Mouse (Mus musculus): Measurements from ENCODE around the gene Rnasel. TPM values are rescaled to one million over a fixed set of nuclear protein-coding genes. Genes with fewer than 3 reads are reported as not detected.

Gene Rnasel
- polyA plus RNA-seq, 1 experiment from 2014 or later: 15.7 TPM

DNA sequence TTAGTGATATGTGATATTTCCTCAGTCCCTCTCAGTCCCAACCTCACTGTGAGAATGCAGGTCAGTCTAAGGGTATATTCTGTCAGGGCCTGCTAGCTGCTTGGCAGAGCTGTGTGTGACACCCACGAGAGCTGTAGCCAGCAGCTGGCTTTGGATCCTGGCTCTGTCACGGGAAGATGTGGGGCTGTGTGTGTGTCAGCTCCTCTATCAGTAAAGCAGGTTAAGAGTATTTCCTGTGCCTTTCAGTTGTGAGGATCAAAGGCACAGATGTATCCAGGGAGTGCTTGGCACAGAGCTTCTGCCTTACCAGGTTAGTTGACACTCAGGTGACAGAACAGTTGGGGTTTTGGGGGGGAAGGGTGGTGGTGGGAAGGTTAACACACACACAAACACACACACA lies 19.4 kb upstream of the Rnasel start:
- H3K4me3 ChIP-seq (ENCODE audit: low read depth, low read length): no peak overlapping the region

DNA sequence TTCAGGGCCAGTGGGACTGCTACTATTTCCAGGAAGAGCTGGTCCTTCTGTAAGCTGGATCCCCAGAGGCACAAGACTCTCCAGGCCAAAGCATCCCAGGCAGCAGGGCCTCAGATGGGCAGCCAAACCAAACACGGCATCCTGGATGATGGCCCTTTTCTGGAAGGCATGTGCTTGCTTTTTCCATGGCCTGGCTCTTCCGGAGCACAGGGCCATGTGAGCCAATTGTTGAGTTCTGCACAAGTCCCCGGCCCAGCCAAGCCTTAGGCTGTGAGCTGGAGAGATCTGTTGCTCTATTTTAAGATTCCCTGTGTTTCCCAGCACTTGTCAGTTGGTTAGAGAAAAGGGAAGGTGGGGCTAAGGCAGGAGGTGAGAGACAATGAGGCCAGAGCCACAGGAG lies 18.6 kb upstream of the Rnasel start:
- no peak overlapping the region for H3K27ac ChIP-seq (ENCODE audit: low read depth)
- WGBS (ENCODE audit: insufficient replicate concordance): 57% methylated on average over 3 of the region's 3 CpGs
- ATAC-seq (no peak), DNase-seq (no peak)
- H3K4me1 ChIP-seq (ENCODE audit: insufficient read depth): no peaks in the 10 kb centered on the region; the same call in 1 of the 2 replicates
- H3K9ac ChIP-seq (replicated peaks): no peak overlapping the region
- H3K4me2 ChIP-seq (ENCODE audit: low read depth, low read length): no peak overlapping the region
- no peak overlapping the region for H3K4me3 ChIP-seq (ENCODE audit: low read depth, low read length)
- H3K36me3 ChIP-seq (replicated peaks; ENCODE audit: insufficient read depth, low read length): no peaks in the 10 kb centered on the region
- H3K9me3 ChIP-seq (ENCODE audit: low read length): no peaks in the 10 kb centered on the region
- H3K27me3 ChIP-seq (ENCODE audit: insufficient read depth, low read length): no peaks in the 10 kb centered on the region
- no peak for TF ChIP-seq CTCF (IDR thresholded peaks at IDR 0.05; ENCODE audit: low read depth)
- TF ChIP-seq EP300 (IDR thresholded peaks at IDR 0.05; ENCODE audit: low read depth): no peak

More for the DNA sequence above, 19.4 kb upstream of the Rnasel start:
- WGBS (ENCODE audit: insufficient replicate concordance): 63% methylated on average over 2 of the region's 2 CpGs
- no peak for DNase-seq
- no peak overlapping the region for H3K4me2 ChIP-seq (ENCODE audit: low read depth, low read length)
- H3K27me3 ChIP-seq (ENCODE audit: insufficient read depth, low read length): no peaks in the 10 kb centered on the region
- TF ChIP-seq CTCF (IDR thresholded peaks at IDR 0.05; ENCODE audit: low read depth): no peak
- no peak for TF ChIP-seq EP300 (IDR thresholded peaks at IDR 0.05; ENCODE audit: low read depth)
- no peaks in the 10 kb centered on the region; the same call in 1 of the 2 replicates for H3K4me1 ChIP-seq (ENCODE audit: insufficient read depth)
- no peak for ATAC-seq
- H3K9me3 ChIP-seq (ENCODE audit: low read length): no peaks in the 10 kb centered on the region
- no peaks in the 10 kb centered on the region for H3K36me3 ChIP-seq (replicated peaks; ENCODE audit: insufficient read depth, low read length)
- H3K27ac ChIP-seq (ENCODE audit: low read depth): no peak overlapping the region
- H3K9ac ChIP-seq (replicated peaks): no peak overlapping the region

DNA sequence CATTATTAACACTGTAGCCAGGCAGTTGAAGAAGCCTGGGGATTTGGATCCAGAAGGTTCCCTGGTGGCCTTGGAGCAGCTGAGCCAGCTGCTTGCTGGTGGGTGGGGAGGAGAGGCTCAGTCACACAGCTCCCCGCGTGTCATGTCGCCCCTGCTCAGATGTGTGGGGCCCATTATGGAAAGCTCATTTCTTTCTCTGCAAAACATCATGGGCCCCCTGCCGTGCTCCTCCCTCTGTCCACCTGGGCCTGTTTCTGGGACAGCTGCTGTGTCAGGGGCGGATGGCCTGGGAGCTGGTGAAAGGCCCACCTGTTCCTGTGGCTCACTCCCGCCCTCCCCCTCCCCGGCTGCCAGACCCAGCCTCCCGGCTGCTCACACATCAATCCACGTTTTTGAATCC lies 16.0 kb upstream of the Rnasel start:
- H3K27me3 ChIP-seq (ENCODE audit: insufficient read depth, low read length): 0 out of 2 replicates have a peak, but pooled peaks cover 4% of the 10 kb centered on the region
- 64% methylated on average over 9 of the region's 9 CpGs for WGBS (ENCODE audit: insufficient replicate concordance)
- H3K27ac ChIP-seq (ENCODE audit: low read depth): no peak overlapping the region
- H3K9me3 ChIP-seq (ENCODE audit: low read length): no peaks in the 10 kb centered on the region
- no peak for DNase-seq
- ATAC-seq: no peak
- H3K36me3 ChIP-seq (replicated peaks; ENCODE audit: insufficient read depth, low read length): no peaks in the 10 kb centered on the region
- H3K4me2 ChIP-seq (ENCODE audit: low read depth, low read length): no peak overlapping the region
- H3K4me3 ChIP-seq (ENCODE audit: low read depth, low read length): no peak overlapping the region
- H3K9ac ChIP-seq (replicated peaks): no peak overlapping the region
- H3K4me1 ChIP-seq (ENCODE audit: insufficient read depth): no peaks in the 10 kb centered on the region
- no peak for TF ChIP-seq CTCF (IDR thresholded peaks at IDR 0.05; ENCODE audit: low read depth)
- TF ChIP-seq EP300 (IDR thresholded peaks at IDR 0.05; ENCODE audit: low read depth): no peak

DNA sequence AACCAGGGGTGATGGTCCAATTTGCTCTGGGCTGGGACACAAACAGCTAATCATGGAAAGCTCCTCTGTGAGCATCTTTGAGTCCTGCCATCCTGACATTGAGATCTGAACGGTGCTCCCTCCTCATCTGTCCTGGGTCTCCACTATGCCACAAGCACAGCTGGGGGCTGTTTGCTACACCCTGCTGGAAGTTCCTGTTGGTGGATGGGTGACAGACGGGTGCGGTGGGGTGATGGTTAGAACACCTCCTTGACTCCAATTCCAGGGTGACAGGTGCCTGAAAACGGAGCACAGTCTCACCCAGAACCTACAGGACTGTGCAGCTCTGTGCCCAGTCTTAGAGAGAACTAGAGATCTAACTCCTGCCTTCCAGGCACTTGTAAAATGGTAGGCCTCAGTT lies 14.4 kb upstream of the Rnasel start:
- Histone ChIP-seq H3K36me3 (replicated peaks; ENCODE audit: insufficient read depth, low read length) (no peaks in the 10 kb centered on the region), H3K4me2 (ENCODE audit: low read depth, low read length) (no peak overlapping the region), H3K27ac (ENCODE audit: low read depth) (no peak overlapping the region), H3K4me1 (ENCODE audit: insufficient read depth) (no peaks in the 10 kb centered on the region), H3K4me3 (ENCODE audit: low read depth, low read length) (no peak overlapping the region), H3K27me3 (ENCODE audit: insufficient read depth, low read length) (peaks cover 15% of the 10 kb centered on the region), H3K9ac (replicated peaks) (no peak overlapping the region), H3K9me3 (ENCODE audit: low read length) (no peaks in the 10 kb centered on the region)
- WGBS (ENCODE audit: insufficient replicate concordance): 53% methylated on average over 4 of the region's 4 CpGs
- no peak for ATAC-seq
- no peak for DNase-seq
- TF ChIP-seq EP300 (IDR thresholded peaks at IDR 0.05; ENCODE audit: low read depth) (no peak), CTCF (IDR thresholded peaks at IDR 0.05; ENCODE audit: low read depth) (no peak)

DNA sequence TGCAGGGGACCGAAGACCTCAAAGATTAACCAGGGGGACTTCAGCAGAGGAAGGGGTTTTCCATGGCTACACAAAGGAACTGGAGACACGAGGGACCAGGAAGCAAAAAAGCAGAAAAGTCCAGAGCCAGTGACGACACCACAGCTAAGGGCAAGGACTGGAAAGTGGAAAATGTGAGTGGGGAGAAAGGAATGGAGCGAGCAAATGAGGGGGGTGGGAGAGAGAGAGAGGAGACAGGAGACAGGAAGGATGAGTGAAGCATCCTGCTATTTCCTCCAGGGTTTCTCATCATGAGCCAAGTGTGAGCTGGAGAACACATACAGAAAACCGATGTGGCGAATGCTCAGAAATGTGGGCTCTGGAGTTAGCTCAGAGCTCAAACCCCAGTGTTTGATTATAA lies 13.1 kb upstream of the Rnasel start:
- Histone ChIP-seq H3K4me1 (ENCODE audit: insufficient read depth) (no peaks in the 10 kb centered on the region), H3K9ac (replicated peaks) (no peak overlapping the region), H3K27ac (ENCODE audit: low read depth) (no peak overlapping the region), H3K27me3 (ENCODE audit: insufficient read depth, low read length) (peaks cover 22% of the 10 kb centered on the region), H3K9me3 (ENCODE audit: low read length) (no peaks in the 10 kb centered on the region), H3K4me2 (ENCODE audit: low read depth, low read length) (no peak overlapping the region), H3K4me3 (ENCODE audit: low read depth, low read length) (no peak overlapping the region), H3K36me3 (replicated peaks; ENCODE audit: insufficient read depth, low read length) (no peaks in the 10 kb centered on the region)
- TF ChIP-seq EP300 (IDR thresholded peaks at IDR 0.05; ENCODE audit: low read depth) (no peak), CTCF (IDR thresholded peaks at IDR 0.05; ENCODE audit: low read depth) (no peak)
- ATAC-seq: no peak
- no peak for DNase-seq
- WGBS (ENCODE audit: insufficient replicate concordance): 52% methylated on average over 6 of the region's 6 CpGs

DNA sequence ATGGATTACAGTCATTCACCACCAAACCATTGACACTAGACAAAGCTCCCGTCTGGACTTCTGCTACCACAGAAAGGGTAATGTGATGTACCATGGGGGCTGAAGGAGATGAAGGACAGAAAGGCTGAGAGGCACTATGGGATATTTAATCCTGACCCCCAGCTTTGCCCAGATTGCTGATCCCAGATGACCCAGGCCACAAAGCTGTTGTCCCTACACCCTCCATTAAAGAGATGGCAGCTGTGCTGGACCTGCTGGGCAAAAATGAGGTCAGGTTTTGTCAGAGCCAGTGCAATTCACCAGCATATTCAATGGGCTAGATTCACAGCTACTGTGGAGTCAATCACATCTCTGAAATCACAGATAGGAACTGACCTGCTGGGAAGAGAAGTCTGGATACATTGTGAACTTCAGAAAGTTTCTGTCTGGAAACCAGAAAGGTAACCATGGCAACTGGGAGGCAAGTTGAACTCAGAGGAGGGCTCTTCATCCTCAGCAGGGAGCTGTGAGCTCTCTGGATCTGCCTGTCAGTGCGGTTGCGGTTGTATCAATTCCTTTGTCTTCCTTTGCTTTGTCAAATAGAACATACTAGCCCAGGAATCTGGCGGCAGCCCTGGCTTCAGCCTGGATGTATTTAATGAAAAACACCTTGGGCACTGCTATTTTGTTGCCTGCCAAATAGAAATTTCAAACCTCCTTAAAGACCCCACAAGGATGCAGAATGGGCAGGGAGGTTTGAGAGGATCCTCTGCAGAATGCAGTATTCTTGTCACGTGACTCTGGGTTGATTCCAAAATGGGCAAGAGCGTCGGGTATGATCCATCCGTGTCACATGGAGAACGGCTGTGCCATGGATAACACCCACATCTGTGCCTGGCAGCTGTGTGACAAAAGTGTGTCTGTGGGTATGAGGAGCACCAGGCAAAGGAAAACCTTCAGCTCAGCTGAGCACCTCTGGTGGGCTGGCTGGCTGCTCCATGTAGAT lies 11.8 kb upstream of the Rnasel start:
- H3K27ac ChIP-seq (ENCODE audit: low read depth): no peak overlapping the region
- no peak for DNase-seq
- H3K9ac ChIP-seq (replicated peaks): no peak overlapping the region
- no peaks in the 10 kb centered on the region for H3K4me1 ChIP-seq (ENCODE audit: insufficient read depth)
- peaks cover 23% of the 10 kb centered on the region for H3K27me3 ChIP-seq (ENCODE audit: insufficient read depth, low read length)
- 58% methylated on average over 9 of the region's 9 CpGs for WGBS (ENCODE audit: insufficient replicate concordance)
- ATAC-seq: no peak
- no peaks in the 10 kb centered on the region for H3K36me3 ChIP-seq (replicated peaks; ENCODE audit: insufficient read depth, low read length)
- TF ChIP-seq EP300 (IDR thresholded peaks at IDR 0.05; ENCODE audit: low read depth) (no peak), CTCF (IDR thresholded peaks at IDR 0.05; ENCODE audit: low read depth) (no peak)
- H3K4me2 ChIP-seq (ENCODE audit: low read depth, low read length): no peak overlapping the region
- H3K4me3 ChIP-seq (ENCODE audit: low read depth, low read length): no peak overlapping the region
- no peaks in the 10 kb centered on the region for H3K9me3 ChIP-seq (ENCODE audit: low read length)

All from liver, postnatal 0 days (tissue).